Mouse (Mus musculus) layer of hippocampus, adult 8-10 months (tissue): ENCODE measurements around the gene P4hb. TPM values are rescaled to one million over a fixed set of nuclear protein-coding genes. Genes with fewer than 3 reads are reported as not detected.
A peak's percentile ranks its signal among the peaks of the same experiment; 100 is the strongest.
"Not testable (repeated sequence)": the region's sequence is repeated elsewhere in the genome, so short reads cannot be mapped to it uniquely, and the experiment has no call there.

Experiments
- DNase-seq, 2 experiments: peaks; one replicate each; pipeline ENCODE4 v3.0.0; 2022; ENCODE audit warnings: low spot score in 2 of 2
- total RNA-seq, 4 experiments: library from RNA; stranded (reverse); gene quantifications; 2 replicates each; pipeline ENCODE4 v1.2.4; 2022

P4hb gene
- total RNA-seq, 4 experiments from 2014 or later = 119 to 147 (median 134) TPM

- no peak for DNase-seq
These were observed 678 bp upstream of the P4hb start for GRCm38 (mm10) chr11:120573585-120574277.

GRCm38 (mm10) chr11:120572417-120572751 is 669 bp downstream of the P4hb start:
- DNase-seq = no peak

GRCm38 (mm10) chr11:120571754-120572416 is 1.2 kb downstream of the P4hb start:
- DNase-seq = no peak

GRCm38 (mm10) chr11:120571122-120571521 is 1.9 kb downstream of the P4hb start:
- DNase-seq = no peak

GRCm38 (mm10) chr11:120568324-120568723 is 4.7 kb downstream of the P4hb start:
- no peak for DNase-seq

- no peak for DNase-seq
These were observed 7.9 kb downstream of the P4hb start for GRCm38 (mm10) chr11:120565114-120565513.

- no peak for DNase-seq
These were observed 10.1 kb downstream of the P4hb start for GRCm38 (mm10) chr11:120562949-120563348.

GRCm38 (mm10) chr11:120560952-120561728 is 11.9 kb downstream of the P4hb start:
- no peak for DNase-seq

GRCm38 (mm10) chr11:120558843-120559242 is 14.2 kb downstream of the P4hb start:
- DNase-seq = not testable (repeated sequence)

GRCm38 (mm10) chr11:120555260-120555659 is 17.8 kb downstream of the P4hb start:
- DNase-seq = no peak

- DNase-seq = no peak
These were observed 18.2 kb downstream of the P4hb start for GRCm38 (mm10) chr11:120554834-120555233.

- no peak for DNase-seq
These were observed 20.3 kb downstream of the P4hb start for GRCm38 (mm10) chr11:120552736-120553135.

- DNase-seq = no peak
These were observed 22.1 kb downstream of the P4hb start, which contains the start of gene Ppp1r27 for GRCm38 (mm10) chr11:120550810-120551440. Gene Ppp1r27 (minus strand): TSS chr11:120551132.

GRCm38 (mm10) chr11:120549986-120550809 is 22.9 kb downstream of the P4hb start:
- DNase-seq = no peak

- DNase-seq = peak; percentile 84 to 87
These were observed 23.7 kb downstream of the P4hb start, which contains the start of gene Mcrip1 for GRCm38 (mm10) chr11:120549168-120549945. Gene Mcrip1 (minus strand): TSS chr11:120549727.

GRCm38 (mm10) chr11:120548786-120549167 is 24.3 kb downstream of the P4hb start:
- no peak for DNase-seq

- no peak for DNase-seq
These were observed 24.8 kb downstream of the P4hb start for GRCm38 (mm10) chr11:120548214-120548613.

- DNase-seq = no peak
These were observed 25.6 kb downstream of the P4hb start for GRCm38 (mm10) chr11:120547469-120547868.

GRCm38 (mm10) chr11:120545964-120546363 is 27.1 kb downstream of the P4hb start:
- DNase-seq = no peak

- no peak for DNase-seq
These were observed 30.7 kb downstream of the P4hb start for GRCm38 (mm10) chr11:120542376-120542775.
